Mouse (Mus musculus) gastrocnemius, adult 8-10 months (tissue): ENCODE measurements around the gene Ankfy1. TPM values are rescaled to one million over a fixed set of nuclear protein-coding genes. Genes with fewer than 3 reads are reported as not detected.
A peak's percentile ranks its signal among the peaks of the same experiment; 100 is the strongest.
"Not testable (repeated sequence)": the region's sequence is repeated elsewhere in the genome, so short reads cannot be mapped to it uniquely, and the experiment has no call there.

ENCODE experiments used
- DNase-seq, 2 experiments: peaks; one replicate each; pipeline ENCODE4 v3.0.0; 2022; ENCODE audit warnings: low spot score in 2 of 2
- total RNA-seq, 4 experiments: library from RNA; stranded (reverse); gene quantifications; 2 replicates each; pipeline ENCODE4 v1.2.4; 2022

Gene Ankfy1
- total RNA-seq, 4 experiments from 2014 or later = 5.6 to 9.2 (median 8.1) TPM

DNA sequence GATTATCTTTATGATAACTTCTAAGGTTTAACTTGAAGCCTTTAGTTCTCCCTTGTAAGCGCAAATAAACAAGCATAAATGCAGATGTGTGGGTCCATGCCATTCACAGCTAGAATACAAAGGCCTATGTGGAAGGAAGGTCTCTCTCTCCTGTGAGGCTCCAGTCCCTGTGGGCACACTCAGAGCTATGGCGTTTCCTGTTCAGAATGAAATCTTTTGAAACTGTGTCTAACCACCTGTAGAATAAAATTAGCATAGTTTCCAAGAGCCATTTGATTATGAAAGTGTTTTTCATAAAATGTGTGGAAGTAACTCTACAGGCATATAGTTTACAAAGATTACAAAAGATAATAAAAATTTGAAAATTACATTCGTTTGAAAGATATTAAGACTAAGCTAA, 28.4 kb downstream of the Ankfy1 start:
- no peak for DNase-seq

DNA sequence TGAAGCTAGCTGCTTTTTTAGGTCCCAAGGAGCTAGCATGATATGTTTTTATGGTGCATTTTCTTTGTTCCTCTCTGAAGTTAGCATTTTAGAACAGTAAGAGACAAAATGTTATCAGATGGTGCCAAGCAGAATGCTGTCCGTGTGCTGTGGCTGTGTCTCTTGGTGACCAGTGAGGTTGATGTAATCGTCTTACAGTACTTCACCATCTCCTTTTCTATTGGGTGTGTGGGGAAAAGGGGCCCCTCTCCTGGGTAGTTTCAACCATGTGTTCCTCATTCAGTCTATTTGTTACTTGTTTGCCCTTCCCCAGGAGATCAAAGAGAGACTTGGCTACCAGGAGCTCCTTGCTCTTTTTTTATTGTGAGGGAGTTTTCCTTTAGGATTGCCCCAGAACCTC, 33.4 kb downstream of the Ankfy1 start:
- no peak for DNase-seq

DNA sequence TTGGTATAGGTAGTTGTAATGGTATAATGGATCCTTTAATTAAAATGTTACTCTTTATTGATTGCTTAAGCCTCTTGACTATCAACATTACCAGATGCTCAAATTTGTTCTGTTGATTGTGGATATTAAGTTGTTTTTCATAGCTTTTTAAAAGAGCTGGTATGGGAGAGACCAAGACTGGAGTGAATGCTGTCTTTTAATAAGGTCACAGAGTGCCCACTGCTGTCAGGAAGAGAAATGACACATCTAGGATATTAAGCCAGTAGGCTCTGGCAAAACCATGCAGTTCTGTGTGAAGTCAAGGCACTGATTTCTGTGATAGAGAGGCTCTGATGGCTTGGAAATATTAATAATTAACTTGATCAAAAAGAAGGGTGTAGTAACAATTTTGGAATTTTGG, 34.1 kb downstream of the Ankfy1 start:
- DNase-seq = no peak

DNA sequence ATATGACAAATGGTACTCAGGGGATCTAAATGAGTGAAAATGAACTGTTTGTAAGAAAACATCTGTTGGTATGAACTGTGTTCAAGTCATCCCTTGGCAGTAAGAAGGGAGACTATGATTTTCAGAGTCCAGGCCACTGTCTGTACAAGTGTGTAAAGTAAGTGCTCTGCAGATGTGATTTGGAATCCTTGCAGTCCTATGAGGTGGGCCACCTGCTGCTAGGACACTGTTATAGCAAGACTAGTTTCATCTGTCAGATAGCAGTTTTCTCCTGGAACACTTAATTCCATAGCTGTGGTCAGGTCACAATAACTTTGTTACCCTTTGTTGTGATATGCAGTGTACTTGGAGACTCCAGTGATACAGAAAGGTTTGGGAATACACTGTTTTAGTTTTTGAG, 36.2 kb downstream of the Ankfy1 start:
- DNase-seq = no peak

DNA sequence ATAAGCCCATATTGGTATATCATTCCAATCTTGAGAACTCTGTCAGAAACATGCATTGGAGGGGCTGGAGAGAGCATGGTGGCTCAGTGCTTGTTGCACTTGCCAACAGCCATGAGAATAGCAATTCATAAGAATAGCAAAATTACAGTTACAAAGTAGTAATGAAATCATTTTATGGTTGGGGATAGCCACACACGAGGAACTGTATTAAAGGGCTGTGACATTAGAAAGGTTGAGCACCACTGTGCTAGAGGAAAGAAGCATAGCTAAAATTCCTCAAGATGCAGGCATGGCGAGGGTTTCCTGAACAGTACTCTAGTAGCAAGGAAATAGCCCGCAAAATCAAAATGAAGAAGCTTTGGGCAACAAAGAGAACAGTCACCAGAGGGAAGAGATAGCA, 43.9 kb downstream of the Ankfy1 start:
- no peak for DNase-seq

DNA sequence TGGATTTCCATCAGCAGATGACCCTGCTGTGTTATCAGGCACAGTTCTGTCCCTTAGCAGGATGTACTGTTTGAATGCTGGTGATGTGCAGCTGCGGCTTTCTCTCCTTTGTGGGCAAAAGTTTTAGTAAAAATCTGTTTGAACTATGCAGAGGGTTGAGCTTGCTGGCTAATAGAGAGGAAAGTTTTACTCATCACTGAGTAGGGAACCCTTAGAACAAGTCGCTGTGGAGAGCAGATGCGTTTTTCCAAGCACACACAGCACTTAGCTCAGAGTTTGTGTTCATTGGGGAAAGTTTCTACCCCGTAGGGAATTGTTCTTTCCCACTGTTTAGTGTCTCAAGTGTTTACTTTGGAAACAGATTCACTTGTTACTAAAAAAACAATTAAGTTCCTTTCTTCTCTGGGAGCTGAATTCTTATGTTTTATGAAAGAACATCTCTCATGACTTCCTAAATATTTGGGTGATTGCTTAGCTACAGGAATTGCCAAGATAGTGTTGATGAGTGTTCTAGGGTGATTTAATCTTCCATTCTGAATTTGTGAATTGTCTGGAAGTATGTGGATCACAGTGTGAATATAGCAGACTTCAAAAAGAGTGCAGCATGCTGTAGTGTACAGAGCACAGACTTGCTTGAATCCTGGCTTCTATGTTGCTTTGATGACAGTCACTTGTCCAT, 45.2 kb downstream of the Ankfy1 start:
- DNase-seq = peak in 1 of 2 experiments; percentile 9

DNA sequence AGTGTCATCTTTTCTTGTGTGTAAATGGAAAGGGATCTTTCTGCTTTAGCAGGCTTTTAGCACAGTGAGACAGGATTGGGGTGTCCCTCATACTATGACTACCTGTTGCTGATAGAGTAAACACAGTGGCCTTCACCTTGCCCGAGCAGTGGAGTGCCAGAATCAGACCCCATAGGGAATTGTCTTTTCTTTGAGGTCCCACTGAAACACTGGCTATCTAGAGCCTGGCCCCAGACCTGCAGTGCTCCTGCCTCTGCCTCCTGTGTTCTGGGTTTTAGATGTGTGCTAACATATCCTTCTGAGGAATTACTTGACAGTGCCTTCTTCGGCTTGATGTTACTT, 45.7 kb downstream of the Ankfy1 start:
- DNase-seq = no peak

DNA sequence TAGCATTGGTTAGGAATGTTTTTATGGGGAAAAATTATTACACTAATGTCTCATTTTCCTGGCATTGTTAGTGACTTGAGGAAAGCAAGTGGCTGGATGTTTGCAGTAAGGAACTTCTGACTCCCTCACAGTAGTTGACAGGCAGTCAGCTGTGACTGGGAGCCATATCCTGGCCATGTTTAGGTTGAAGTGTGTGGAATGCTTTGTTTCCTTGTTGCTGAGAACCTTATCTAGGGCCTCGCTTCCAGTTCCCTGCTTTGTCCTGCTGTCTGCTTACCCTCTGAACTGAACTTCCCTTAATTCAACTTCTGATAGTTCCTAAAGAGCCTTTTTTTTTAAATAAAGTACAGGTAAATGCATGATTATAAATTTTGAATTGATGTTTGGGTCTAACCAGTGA, 46.5 kb downstream of the Ankfy1 start:
- no peak for DNase-seq

DNA sequence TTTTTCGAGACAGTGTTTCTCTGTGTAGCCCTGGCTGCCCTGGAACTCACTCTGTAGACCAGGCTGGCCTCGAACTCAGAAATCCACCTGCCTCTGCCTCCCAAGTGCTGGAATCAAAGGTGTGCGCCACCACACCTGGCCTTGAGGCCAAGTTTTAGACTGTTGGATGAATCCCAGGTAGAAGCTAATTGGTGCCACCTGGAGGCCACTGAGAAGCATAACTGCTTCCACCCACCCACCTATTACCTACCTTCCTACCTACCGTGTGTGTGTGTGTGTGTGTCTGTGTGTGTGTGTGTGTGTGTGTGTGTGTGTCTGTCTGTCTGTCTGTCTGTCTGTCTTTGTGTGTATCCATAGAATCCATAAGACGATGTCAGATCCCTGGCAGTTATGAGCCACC, 47.7 kb downstream of the Ankfy1 start:
- DNase-seq = not testable (repeated sequence)

DNA sequence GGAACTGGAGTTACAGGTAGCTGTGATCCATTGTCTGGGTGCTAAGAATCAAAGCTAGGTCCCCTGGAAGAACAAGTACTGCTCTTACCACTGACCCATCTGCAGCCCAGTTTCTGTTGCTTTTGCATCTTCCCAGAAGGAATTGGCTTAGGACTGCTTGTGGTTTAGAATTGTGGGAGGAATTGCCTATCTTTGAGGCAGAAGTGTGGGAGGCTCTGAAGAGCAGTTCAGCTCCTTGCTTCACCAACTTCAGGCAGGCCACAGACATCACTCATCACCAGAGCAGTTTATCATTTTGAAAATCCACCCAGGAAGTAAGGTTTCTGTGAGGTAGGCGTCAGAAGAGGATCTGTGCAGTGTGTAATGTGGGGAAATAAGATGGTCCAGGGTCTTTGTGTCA, 49.2 kb downstream of the Ankfy1 start:
- DNase-seq = no peak

DNA sequence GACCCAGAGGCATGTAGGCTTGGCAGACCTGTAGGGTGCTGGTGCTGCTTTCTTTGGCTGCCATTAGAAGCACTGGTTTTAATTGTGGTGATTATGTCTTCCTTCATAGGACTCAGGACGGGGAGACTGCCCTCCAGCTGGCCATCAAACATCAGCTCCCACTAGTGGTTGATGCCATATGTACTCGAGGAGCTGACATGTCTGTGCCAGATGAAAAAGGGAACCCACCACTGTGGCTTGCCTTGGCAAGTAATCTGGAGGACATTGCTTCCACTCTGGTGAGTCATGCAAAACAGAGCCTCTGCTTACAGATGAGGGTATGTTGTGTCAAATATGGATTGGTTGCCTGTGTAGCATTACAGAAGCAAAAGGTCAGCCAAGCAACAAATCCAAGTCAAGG, 62.1 kb downstream of the Ankfy1 start:
- DNase-seq = peak in 1 of 2 experiments; percentile 5

DNA sequence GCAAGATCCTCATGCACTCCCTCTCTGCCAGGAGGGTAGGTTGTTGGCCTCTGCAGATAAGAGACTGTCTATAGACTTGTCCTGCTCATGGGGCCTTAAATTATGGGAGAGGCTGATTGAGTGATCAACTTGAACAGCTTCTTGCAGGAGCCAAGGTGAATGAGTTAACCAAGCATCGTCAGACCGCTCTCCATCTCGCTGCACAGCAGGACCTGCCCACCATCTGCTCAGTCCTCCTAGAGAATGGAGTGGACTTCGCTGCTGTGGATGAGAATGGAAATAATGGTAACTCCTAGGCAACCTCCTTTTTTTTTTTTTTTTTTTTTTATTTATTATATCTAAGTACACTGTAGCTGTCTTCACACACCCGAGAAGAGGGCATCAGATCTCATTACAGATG, 68.5 kb downstream of the Ankfy1 start:
- no peak for DNase-seq

DNA sequence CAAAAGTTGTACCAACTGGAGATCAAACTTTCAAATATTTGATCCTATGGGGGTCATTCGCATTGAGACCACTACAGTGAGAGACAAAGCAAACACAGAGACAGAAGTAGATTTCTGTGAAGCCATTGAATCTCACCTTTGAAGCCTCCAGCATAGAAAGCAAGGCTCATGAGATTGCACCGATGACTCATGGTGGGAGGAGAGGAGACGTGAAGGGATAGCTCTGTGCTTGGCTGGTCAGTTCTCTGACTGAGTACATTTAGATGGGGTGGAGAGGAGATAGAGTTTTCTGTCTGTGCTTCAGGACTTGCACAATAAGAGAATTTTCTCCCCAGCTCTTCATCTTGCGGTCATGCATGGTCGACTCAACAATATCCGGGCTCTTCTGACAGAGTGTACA, 69.8 kb downstream of the Ankfy1 start:
- no peak for DNase-seq

DNA sequence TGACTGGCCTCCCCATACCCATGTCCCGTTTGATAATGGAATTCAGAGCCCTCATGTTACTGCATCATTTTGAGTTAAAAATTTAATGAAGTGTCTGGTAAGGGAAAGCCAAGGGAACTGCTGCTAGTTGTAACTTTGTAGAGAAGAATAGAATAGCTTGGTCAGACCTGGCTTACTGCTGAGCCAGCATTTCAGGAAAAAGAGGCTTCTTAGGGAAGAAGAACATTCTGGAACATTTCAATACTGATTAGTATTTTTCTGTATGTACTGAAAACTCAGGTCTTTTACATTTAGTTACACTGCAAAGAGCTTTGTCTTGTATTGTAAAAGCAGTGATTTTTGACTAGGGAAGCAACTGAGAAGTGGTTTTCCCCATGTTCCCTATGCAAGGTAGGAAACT, 71.0 kb downstream of the Ankfy1 start:
- DNase-seq = no peak

DNA sequence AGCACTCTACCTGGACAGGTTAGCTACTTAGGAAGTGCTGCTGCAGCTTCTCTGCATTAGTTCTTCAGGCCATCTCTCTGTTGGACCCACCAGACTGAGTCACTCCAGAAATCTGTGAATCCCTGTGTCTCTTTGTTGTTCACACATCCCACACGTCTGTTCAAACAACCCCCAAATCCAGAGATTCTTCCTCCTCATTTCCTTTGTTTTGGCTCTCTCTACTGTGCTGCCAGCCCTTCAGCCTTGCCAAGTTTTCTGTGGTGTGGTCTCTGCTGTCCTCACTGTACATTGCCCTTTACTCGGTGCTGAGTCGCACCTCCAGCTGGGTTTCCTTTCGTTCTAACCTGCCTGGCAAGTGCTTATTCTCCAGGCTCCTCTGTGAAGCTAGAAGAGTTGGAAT, 74.5 kb downstream of the Ankfy1 start:
- DNase-seq = no peak

DNA sequence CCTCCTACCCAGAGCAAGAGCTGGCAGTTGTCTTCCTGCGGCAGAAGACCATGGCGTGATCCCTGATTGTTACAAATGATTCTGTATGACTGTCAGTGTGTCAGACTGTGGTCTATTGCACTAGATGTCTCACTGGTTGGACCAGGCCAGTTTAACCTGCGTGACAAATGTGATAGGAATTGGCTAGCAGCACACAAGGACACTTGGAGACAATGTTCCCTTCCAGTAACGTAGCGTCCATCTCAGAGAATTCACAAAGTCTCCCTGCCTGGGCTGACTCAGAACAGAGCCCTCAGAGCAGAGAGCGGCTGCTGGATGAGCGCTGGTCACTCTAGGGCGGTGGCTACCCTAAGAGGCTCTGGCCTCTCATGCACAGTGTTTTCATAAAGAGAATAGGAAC, 77.9 kb downstream of the Ankfy1 start:
- no peak for DNase-seq

DNA sequence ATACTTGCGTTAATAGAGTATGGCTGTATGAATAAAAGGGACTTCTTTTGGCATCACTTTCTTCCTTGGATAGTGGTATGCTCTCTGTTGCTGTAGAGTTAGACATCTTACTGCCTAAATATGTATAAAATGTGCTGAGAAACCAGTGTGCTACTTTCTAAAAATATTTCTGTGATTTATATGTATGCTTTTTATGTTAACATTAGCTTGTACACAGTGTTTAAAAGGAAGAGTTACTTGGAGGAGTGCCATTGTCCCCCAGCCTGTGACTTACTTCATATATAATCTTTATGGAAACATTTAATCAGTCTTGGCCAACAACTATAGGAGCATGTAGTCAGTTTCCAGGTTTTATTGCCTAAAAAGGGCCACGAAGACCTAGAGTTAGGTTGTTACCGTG, 79.3 kb downstream of the Ankfy1 start:
- no peak for DNase-seq

DNA sequence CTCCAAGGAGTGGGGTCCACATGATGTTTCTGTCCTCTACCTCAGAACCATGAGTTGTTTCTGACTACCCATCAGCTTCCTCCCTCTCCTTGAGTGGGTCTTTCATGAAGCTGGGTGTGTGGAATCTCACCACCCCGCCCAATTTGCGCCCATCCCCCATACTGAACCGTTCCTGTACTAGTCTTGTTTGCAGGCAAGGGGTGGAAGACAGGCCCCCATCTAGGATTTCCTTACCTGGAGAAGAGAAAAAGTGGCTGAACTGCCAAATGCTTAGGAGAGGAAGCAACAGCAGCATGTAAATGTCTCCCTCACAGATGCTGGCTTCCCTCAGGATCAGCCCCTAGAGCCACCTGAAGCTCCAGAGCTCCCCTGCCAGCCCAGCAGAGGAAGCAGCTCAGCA, 80.5 kb downstream of the Ankfy1 start:
- DNase-seq = no peak

DNA sequence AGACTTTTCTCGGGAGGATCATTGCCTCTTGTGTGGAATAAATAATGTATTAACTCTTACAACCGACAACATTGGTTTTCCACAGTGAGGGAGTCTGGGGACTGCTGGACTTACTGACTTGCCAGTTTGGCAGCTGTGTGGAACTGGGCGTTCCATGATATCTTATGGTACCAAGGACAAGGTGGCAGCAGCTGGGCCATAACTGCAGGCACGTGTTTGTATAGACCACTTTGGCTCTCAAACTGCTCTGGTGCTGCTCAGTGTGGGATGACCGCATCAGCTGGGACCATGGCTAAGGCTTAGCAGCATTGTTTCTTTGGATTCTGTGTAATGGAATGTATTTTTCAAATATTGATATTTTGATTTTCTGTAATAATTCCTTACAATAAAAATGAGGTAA, 81.0 kb downstream of the Ankfy1 start:
- no peak for DNase-seq

DNA sequence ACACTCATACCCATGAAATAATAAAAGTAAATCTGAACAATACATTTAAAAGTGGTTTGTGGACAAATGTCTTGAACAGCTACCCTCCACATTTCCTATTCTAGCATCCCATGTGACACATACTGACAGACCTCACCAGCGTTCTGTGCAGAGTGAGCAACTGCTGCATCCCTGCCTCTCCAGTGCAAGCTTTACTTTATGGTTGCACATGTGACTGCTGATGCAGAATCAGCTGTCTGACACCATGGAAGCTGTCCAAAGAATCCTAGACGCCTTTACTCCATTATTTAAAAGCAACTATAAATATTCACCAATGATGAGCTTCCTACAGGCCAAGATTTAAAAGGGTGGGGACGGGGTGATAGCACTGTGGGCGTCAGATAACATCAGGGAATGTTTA, 81.7 kb downstream of the Ankfy1 start:
- no peak for DNase-seq

DNA sequence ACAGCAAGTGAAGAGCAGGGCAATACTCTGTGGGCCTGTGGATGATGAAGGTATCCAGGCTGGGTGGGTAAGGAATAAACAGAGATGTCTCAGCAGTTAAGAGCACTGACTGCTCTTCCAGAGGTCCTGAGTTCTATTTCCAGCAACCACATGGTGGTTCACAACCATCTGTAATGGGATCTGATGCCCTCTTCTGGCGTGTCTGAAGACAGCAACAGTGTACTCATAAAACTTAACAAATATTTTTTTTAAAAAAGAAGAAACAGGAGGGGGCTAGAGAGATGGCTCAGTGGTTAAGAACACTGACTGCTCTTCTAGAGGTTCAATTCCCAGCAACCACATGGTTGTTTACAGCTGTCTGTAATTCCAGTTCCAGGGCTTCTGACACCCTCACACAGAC, 82.8 kb downstream of the Ankfy1 start:
- DNase-seq = not testable (repeated sequence)

DNA sequence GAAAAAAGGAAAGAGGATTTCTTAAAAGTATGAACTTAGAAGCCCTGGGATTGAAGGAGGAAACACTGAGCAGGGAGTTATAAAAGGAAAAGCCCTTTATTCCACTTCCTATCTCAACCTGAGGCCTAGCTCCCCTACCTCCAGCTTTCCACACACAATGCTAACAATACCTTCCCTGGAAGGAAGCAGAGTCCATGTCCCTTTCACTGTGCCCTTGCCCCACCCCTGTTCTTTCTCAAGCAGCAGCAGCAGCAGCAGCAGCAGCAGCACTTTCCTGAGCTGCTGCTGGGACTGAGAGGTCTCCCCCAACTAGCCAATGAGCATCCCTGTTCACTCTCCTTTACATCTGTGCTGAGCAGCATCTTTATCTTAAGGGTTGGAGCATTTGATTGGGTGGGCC, 89.2 kb downstream of the Ankfy1 start:
- DNase-seq = no peak

DNA sequence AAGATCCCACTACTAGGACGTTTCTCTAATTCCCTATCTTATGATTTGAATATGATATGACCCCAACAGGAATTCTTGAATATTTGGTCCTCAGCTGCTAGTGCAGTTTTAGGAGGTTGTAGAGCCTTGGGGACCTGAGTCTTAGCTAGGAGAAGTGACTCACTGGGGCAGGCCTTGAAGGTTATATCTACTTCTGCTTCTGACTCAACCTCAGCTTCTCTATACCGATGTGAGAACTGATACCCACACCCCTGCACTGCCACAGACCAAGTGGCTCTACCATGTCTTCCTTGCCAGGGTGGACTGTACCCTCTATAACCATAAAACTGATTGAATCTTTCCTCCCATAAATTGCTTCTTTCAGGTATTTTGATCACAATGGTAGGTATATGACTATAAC, 92.3 kb downstream of the Ankfy1 start:
- DNase-seq = no peak

DNA sequence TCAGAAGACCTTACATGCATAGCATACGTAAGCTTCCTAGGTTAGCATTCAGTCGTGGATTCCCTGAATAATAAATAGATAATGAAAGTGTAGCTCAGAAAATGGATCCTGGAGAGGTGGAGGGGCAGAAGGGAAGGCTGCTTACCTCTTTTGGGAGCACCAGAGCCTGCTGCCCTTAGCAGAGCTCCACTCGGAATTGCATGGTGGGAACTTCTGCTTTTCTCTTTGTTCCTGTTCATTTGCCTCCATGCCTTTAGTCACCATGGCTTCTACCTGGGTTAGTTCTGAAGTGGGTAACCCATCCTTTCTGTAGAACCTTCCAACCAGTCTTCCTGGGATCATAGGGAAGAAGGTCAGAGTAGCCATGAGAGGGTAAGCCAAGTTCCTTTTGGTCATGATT, 92.7 kb downstream of the Ankfy1 start:
- no peak for DNase-seq
